Mouse (Mus musculus) T-helper 1 cell (primary cell): ENCODE data around the gene E330014E10Rik.
"Not testable (repeated sequence)": the region's sequence is repeated elsewhere in the genome, so short reads cannot be mapped to it uniquely, and the experiment has no call there.

Experiments used
- in situ Hi-C: fragments of 300-600 bp; cut with MboI, MseI; formaldehyde crosslinking; loops from one replicate; pipeline ENCODE4 v1.15.1; 2025; ENCODE audit warnings: high pct_unique_total_duplicates

The E330014E10Rik gene

DNA sequence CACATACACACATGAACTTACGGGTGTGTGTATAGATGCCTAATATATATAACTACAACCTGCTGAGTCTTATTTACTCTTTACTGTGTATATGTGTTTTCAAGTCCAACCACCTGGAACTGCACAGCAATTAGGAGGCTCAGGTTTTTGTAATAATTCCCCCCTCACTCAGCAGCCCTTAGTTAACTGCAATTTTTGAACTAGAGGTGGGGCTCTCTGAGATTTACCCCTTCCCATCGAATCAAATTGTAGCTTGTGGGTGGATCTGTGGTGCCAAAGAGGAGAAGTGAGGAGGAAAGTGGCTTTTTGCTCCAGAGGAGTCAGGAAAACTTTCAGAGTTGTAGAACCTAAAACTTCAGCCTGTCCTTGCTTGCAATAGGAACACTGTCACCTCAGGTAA is at the start of gene E330014E10Rik:
TSS of gene E330014E10Rik (plus strand) at position 301 of the 400 bp plus-strand sequence.
- in situ Hi-C loops = not testable (repeated sequence)

DNA sequence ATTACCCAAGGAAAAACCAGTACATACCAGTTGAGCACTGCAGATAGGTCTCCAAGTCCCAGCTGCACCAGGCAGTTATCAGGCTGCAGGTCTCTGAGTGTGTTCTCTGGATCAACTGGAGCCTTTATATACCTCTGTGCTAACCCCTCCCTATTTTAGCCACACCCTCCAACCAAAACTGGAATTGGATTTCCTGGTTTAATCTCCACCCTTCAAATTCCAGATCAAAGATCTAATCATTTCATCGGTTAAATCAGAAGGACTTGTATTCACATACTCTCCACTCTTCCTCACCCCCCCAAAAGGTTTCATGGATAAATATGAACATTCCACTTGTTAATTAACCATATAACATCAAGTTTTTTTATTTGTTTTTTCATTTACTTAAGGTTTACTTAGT is 39.7 kb upstream of the E330014E10Rik start, which contains the start of gene Gm7978:
TSS of gene Gm7978 (minus strand) at position 101 of the 400 bp plus-strand sequence.
- in situ Hi-C loops = not testable (repeated sequence)

DNA sequence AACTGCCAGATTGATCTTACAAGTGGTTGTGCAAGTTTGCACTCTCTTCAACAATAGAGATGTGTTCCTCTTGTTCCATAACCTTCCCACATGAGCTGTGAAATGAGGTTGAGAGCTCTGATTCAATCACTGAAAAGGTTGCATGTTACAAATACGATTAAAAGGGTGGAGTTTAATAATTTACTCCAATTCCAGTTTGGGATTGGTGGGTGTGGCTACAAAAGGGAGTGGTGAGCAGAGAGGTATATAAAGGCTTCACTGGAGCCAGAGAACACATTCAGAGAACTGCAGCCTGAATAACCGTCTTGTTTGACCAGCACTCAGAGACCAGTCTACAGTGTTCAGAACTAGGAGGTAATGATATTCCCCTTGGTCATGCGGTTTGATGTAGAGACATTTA is 34.1 kb upstream of the E330014E10Rik start, which contains the start of gene Gm7982:
TSS of gene Gm7982 (plus strand) at position 301 of the 400 bp plus-strand sequence.
- in situ Hi-C loops = not testable (repeated sequence)

DNA sequence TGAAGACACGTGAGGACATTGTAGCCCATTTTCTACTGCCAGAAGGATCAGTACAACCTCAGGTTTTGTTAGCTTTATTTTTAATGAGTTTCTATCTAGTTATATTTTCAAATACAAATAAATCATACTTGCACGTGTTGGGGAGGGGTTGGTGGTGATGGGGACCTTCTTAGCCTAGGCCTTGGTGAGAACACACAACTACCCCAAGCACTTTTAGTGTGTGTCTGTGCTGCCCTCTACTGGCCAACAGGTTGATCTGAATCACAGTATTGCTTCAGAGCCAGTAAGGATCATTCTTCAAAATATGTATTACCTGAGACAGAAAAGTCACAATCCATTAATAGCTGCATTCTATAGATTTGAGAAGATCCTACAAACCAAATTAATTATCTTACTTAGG is 35.1 kb downstream of the E330014E10Rik start:
- in situ Hi-C loops = loop anchor here (25.0 kb wide), 1 partner anchor 924 kb away; no protein-coding TSS in a partner anchor

DNA sequence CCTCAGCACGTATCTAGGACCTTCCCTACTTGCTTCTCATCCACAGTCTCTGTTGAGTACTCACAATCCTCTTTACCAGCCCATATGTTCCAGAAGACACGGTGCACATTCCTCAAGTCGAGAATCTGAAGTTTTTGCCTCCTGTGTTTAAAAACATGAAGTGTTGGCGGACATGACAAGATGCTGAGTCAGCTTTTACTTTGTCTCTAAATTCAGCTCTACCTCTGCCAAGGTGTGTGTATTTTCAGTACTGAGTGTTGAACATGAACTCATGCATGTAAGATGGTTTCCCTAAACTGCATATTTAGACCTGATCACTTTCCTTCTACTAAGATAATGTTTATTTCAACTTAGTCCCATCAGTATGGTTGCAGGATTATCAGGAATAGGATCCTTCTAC is 60.8 kb downstream of the E330014E10Rik start:
- in situ Hi-C loops = loop anchor here (25.0 kb wide), 1 partner anchor 1674 kb away; no protein-coding TSS in a partner anchor

DNA sequence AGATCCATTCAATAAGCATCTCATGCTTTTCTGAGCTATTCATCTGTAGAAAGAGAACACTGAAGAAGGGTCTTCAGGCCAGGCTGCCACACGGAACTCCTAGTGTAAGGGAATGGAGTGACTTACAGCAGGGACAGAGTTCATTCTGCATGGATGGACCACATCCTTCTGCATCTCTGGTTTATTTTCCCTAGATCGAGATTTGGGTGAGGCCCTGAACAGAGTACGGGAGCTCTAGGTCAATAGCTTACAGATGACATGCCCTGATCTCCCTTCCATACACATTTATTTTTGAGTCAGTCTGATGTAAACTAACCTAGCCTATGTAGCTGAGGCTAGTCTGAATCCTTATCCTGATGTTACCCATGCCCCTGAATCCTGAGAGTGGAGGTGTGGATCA is 78.2 kb downstream of the E330014E10Rik start:
- in situ Hi-C loops = no loop called here
